Mouse (Mus musculus) heart, postnatal 10 days (tissue): Measurements from ENCODE around the gene Slc31a2. TPM values are rescaled to one million over a fixed set of nuclear protein-coding genes. Genes with fewer than 3 reads are reported as not detected.
"Not testable (repeated sequence)": the region's sequence is repeated elsewhere in the genome, so short reads cannot be mapped to it uniquely, and the experiment has no call there.

ENCODE experiments used
- DNase-seq, 2 experiments: peaks; one replicate each; pipeline ENCODE4 v3.0.0; 2021
- intact Hi-C: fragments of 180-260 bp; cut with DNase I; formaldehyde crosslinking; loops from one replicate; pipeline ENCODE4 v1.15.1; 2025
- total RNA-seq, 2 experiments: library from RNA; stranded (reverse); gene quantifications; 2 replicates each; pipeline ENCODE4 v1.2.3; 2021

Slc31a2 gene
- total RNA-seq: 10 to 100 TPM; 12.5 to 13.4 TPM

- DNase-seq: no peak
- intact Hi-C loops: no loop called here
Measured at GRCm38 (mm10) chr4:62262276-62262675, at the start of gene Slc31a2. Gene Slc31a2 (plus strand): TSS chr4:62262562.

DNA sequence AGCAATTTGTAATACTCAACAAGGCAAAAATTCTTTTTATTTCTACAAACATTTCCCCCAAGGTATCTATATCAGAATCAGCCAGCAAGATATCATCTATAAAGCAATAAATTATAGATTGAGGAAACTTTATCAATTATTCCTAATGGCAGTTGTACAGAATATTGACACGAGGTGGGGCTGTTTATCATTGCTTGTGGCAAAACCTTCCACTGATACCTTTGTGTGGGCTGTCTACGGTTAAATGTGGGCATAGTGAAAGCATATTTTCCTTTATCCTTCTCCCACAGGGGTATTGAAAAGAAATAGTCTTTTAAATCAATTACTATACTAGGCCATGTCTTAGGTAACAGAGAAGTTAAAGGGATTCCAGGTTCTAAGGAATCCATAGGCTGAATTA, 48.9 kb upstream of the Slc31a2 start:
- intact Hi-C loops: no loop called here
- DNase-seq: no peak

- DNase-seq: peak; percentile 46 to 73
- intact Hi-C loops: loop anchor here (5.0 kb wide), 1 partner anchor 96 kb away; no protein-coding TSS in a partner anchor
Measured at GRCm38 (mm10) chr4:62228391-62228790, 34.0 kb upstream of the Slc31a2 start.

DNA sequence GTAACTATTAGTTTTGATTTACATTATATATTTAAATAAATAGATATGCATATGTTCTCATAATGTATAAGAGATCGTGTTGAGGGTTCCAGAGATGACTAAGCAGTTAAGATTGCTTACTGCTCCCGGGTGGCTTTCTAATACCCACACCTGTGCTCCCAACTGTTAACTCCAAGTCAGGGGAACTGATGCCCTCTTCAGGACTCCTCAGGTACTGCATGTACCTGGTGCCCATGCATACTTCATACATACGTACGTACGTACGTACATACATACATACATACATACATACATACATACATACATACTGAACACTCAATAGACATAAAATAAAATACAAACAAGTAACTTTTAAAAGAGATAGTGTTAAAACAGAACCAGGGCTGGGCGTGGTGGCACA, 32.9 kb upstream of the Slc31a2 start:
- intact Hi-C loops: loop anchor here (5.0 kb wide), 1 partner anchor 97 kb away; no protein-coding TSS in a partner anchor
- DNase-seq: no peak

DNA sequence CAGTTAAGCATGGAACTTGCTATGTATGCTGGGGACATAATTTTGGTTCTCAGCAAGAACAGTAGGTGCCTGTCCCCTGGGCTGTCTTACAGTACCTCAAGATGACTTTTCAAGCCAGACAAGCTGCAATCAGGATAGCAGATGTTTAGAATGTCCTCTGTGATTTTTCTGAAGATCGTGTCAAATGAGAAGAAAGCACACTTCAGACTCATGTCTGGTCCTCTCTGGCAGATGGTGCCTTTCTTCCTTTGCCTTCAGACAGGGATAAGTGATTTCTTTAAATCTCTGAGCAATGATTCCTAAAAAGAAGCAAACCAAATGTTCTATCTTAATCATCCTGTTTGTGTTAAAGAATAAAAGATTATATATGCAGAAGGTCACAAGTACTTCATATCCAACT, 32.2 kb upstream of the Slc31a2 start:
- intact Hi-C loops: no loop called here
- DNase-seq: no peak

DNA sequence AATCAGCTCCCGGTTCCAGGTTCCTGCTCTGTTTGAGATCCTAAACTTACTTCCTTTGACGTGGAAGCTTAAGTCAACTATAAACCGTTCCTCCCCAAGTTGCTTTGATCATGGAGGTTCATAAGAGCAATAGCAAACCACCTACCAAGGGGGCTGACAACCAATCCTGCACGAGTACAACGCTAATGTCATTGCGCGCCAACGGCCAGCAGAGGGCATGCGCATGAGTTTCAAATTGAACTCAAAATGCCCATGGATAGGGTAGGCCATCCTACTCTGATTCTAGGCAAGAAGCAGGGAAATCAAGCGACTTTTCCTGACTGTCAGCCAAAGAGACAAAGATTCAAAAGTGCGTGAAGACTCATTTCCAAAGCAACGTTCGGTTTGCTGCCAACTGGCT, 31.6 kb upstream of the Slc31a2 start, which contains the start of gene Zfp37:
TSS of gene Zfp37 (minus strand) at position 279 of the 400 bp plus-strand sequence.
- intact Hi-C loops: no loop called here
- peak in 1 of 2 experiments; percentile 7 for DNase-seq

DNA sequence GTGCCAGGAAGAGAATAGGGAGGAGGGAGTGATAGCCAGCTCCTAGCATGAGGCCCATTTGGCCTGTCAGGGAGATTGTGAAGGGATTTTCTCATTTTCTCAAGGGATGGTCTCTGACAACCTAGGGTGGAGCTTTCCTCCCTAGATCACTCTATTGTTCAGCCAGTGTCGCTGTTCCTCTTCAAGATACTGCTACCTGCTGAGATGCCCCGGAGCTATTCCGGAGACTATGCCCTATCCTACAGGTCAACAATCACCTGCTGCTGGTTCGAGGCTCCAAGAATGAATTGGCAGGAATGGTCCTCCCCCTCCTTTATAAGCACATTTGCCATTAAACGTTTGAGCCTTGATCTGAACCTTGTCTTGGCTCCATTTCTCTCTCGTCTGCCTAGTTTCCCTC, 21.8 kb upstream of the Slc31a2 start:
- DNase-seq: no peak
- intact Hi-C loops: no loop called here

GRCm38 (mm10) chr4:62248328-62248727, 14.0 kb upstream of the Slc31a2 start:
- intact Hi-C loops: no loop called here
- DNase-seq: no peak

GRCm38 (mm10) chr4:62250896-62251544, 11.3 kb upstream of the Slc31a2 start:
- DNase-seq: no peak
- intact Hi-C loops: no loop called here

DNA sequence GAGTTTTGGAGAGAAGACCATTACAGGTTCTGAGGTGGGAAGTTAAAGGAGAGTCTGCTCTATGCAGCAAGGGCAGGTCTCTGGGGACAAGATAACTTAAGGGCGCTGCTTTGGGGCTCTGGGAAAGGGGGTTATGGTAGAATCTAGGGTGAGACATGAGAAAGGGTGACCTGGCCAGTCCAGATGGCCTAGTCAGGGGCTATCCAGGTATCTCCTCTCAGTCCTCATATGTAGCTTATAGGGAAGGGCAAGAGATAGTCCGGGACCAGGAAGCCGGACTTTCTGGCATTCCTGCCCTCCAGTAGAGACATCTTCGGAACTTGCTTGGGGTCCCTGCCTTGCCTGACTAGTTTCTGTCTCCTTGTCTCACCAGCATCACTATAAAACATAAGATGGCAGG, 10.6 kb upstream of the Slc31a2 start:
- DNase-seq: no peak
- intact Hi-C loops: no loop called here

DNA sequence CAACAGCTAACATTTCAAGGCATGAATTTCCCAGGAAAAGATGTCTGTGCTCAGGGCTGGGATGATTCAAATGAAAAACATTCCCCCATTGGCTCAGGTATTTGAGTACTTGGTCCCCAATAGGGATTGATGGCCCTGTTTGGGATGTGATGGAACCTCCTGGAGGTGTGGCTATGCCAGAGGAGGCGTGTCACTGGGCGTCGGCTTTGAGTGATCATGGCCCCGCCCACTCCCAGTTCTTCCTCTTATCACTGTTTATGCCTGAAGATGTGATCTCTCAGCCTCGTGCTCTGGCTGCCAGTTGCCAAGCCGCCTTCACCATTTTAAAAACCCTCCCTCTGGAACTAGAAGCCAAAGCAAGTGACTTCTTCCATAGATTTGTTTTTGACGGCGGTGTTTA, 7.8 kb upstream of the Slc31a2 start:
- intact Hi-C loops: no loop called here
- no peak for DNase-seq

- DNase-seq: peak; percentile 43 to 67
Measured at GRCm38 (mm10) chr4:62256931-62257330, 5.4 kb upstream of the Slc31a2 start.

GRCm38 (mm10) chr4:62263133-62263844, 927 bp downstream of the Slc31a2 start:
- intact Hi-C loops: no loop called here
- DNase-seq: peak in 1 of 2 experiments; percentile 25

More at GRCm38 (mm10) chr4:62256931-62257330, 5.4 kb upstream of the Slc31a2 start:
- intact Hi-C loops: no loop called here

- intact Hi-C loops: no loop called here
- DNase-seq: no peak
Measured at GRCm38 (mm10) chr4:62265154-62265836, 2.9 kb downstream of the Slc31a2 start.

- intact Hi-C loops, DNase-seq: not testable (repeated sequence)
Measured at GRCm38 (mm10) chr4:62266016-62266415, 3.7 kb downstream of the Slc31a2 start.

DNA sequence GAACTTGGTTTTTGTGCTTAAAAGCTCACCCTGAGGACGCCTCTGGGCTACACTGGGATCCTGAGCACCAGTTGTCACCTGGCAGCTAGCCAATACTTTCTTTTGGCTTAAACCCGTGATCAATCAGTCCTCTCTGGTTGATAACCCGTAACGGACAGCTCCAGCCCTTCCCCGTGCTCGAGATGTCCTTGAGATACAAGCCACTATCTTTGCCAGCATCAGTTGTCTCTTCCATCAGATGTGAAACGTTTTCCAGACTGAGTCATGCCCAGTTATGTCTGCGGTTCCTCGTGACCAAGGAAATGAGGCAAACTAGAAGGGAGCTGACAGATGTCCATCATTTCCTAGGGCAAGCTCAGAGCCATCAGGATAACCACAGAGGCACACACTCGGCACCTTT, 4.7 kb downstream of the Slc31a2 start:
- intact Hi-C loops: no loop called here
- DNase-seq: no peak

- intact Hi-C loops: no loop called here
- DNase-seq: no peak
Measured at GRCm38 (mm10) chr4:62272696-62273095, 10.3 kb downstream of the Slc31a2 start.

DNA sequence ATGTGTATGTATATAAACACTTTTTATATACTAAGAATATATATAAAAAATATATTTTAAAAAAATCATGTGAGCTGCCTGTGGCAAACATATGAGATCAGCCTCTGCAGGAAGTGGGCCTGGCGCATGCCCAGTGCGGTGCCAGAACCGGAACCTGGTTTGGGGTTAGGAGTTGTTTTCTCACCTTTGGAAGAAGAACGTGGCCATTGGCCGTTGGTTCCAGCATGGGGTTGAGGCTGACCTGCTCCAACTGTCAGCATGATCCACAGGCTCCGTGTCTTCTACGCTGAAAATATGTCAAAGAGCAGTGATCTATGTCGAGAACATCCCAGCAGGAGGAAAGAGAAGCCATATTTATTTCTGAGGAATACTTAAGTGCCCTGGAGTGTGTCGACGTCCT, 11.6 kb downstream of the Slc31a2 start:
- DNase-seq: no peak
- intact Hi-C loops: no loop called here

GRCm38 (mm10) chr4:62274841-62275536, 12.6 kb downstream of the Slc31a2 start:
- intact Hi-C loops: no loop called here
- peak; percentile 22 to 26 for DNase-seq

DNA sequence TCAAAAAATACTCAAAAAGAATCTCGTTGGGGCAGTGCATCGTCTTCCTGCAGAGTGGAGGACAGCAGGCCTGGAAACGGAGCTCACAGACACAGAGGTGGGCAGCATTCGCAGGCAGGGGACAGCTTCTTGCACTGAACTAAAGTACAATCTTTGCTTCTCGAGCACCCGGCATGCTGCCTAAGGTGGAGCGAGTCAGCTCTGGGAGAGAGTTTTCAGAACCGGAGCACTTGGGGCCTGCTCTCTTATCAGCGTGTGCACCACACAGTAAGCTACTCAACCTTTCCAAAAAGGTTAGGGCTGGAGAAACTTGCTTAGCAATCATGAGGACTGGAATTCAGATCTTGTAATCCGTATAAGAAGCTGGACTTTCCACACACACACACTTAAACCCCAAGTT, 14.3 kb downstream of the Slc31a2 start:
- intact Hi-C loops: no loop called here
- DNase-seq: no peak

DNA sequence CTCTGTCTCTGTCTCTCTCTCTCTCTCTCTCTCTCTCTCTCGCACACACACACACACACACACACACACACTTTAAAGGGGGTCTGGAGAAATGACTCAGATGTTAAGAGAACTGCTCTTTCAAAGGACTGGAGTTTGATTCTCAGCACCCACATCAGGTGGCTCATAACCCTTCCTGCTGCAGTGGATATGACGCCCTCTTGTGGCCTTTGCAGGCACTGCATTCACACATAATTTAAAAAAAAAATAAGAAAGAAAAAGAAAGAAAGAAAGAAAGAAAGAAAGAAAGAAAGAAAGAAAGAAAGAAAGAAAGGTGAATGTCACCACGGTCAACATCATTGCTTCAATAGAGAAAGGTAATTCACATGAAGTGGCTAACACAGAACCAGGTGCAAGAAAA, 14.9 kb downstream of the Slc31a2 start:
- intact Hi-C loops: no loop called here
- no peak for DNase-seq
